Mouse (Mus musculus) gastrocnemius, postnatal 14 days (tissue): Measurements from ENCODE around the gene Kcnd3. TPM values are rescaled to one million over a fixed set of nuclear protein-coding genes. Genes with fewer than 3 reads are reported as not detected.

Experiments
- DNase-seq: peaks from one replicate; pipeline ENCODE4 v3.0.0; 2021; ENCODE audit warnings: mixed read lengths
- intact Hi-C: fragments of 180-260 bp; cut with DNase I; formaldehyde crosslinking; loops from one replicate; pipeline ENCODE4 v1.15.1; 2025; ENCODE audit warnings: low total_unique reads
- total RNA-seq, 2 experiments: library from RNA; stranded (reverse); gene quantifications; 2 replicates each; pipeline ENCODE4 v1.2.3; 2021

Kcnd3 gene
- total RNA-seq, 2 experiments from 2014 or later, result 0.33 to 1.3 TPM

GRCm38 (mm10) chr3:105569310-105569752 lies 117.2 kb downstream of the Kcnd3 start:
- DNase-seq, result no peak
- intact Hi-C loops, result no loop called here

DNA sequence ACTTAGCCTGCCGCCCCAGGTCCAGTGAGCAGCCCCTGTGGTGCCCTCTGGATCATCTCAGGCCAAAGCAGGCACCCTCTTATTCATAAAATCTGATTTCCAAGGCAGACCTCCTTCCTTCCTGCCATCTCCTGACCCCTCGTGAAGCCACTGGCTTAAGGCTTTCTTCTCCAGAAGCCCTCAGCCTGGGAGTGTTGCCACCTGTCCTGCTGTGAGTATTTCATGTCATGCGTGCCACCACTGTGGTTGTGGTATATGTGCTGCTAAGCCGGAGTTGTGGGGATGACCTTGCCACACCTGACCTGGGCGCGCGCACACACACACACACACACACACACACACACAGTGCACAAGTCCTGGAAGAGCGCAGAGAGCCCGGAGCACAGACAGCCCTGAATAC lies 117.8 kb downstream of the Kcnd3 start:
- intact Hi-C loops, result no loop called here
- no peak for DNase-seq

GRCm38 (mm10) chr3:105570818-105571217 lies 118.7 kb downstream of the Kcnd3 start:
- no peak for DNase-seq
- intact Hi-C loops, result no loop called here

GRCm38 (mm10) chr3:105571944-105572343 lies 119.8 kb downstream of the Kcnd3 start:
- intact Hi-C loops, result no loop called here
- DNase-seq, result no peak

- no peak for DNase-seq
- intact Hi-C loops, result no loop called here
Observed at GRCm38 (mm10) chr3:105573156-105573555, 121.0 kb downstream of the Kcnd3 start.

DNA sequence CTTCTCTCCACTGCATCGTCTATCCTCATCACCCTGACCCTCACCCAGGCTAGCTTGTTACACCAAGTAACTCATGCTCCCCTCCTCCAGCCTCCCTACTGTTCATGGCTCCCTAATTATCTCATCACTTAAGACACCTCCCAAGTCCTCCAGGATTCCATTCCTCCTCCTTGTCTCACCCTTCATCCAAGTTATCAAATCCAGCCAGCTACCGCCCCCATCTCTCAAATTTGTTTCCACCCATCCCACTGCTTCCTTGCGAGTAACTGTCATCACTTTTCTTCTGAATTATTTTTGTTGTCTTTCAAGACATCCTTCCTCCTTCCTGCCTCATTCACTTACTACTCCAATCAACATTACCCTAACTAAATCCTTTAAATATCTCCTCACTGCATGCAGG lies 126.2 kb downstream of the Kcnd3 start:
- intact Hi-C loops, result no loop called here
- no peak for DNase-seq

DNA sequence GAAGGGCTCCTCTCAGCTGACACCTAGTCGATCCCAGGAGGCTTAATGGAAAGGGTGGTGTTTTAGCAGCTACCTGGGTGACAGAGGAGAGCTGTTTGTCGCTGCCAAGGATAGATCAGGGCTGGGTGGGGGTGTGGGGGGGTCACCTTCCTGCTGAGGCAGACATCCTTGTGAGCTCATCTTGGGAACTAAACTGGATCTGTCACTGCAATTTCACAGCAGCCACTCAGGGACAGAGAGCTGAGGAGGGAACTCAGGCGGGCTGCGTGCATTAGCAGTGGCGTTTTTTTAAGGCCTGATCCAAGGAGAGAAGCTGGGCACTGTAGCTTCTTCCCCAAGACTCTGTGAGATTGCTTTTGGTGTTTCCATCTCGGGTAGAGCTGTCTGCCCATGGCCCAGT lies 129.0 kb downstream of the Kcnd3 start:
- intact Hi-C loops, result no loop called here
- no peak for DNase-seq

DNA sequence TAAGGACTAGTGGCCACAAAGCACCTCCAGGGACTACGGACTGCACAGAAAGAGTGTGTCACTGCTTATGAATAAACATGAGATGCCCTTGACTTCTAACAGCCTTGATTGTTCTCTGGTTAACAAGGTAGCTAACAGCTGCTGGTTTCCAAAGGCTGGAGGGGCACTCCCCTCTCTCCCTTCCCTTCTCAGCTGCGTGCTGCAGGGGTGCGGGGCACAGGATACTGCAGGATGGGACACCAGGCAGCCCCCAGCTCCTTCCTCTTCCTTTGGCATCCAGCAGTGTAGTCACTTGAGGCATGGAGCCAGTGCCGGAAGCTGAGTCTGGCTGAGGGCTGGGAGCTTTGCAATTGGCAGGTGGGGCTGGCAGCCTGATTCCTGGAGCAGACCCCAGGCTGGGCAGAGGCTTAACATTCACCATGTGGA lies 133.6 kb downstream of the Kcnd3 start:
- DNase-seq, result no peak
- intact Hi-C loops, result no loop called here

GRCm38 (mm10) chr3:105590056-105590672 lies 138.0 kb downstream of the Kcnd3 start:
- no peak for DNase-seq
- intact Hi-C loops, result no loop called here

GRCm38 (mm10) chr3:105591766-105592165 lies 139.6 kb downstream of the Kcnd3 start:
- DNase-seq, result no peak
- intact Hi-C loops, result no loop called here

- intact Hi-C loops, result no loop called here
- no peak for DNase-seq
Observed at GRCm38 (mm10) chr3:105592246-105592645, 140.1 kb downstream of the Kcnd3 start.

DNA sequence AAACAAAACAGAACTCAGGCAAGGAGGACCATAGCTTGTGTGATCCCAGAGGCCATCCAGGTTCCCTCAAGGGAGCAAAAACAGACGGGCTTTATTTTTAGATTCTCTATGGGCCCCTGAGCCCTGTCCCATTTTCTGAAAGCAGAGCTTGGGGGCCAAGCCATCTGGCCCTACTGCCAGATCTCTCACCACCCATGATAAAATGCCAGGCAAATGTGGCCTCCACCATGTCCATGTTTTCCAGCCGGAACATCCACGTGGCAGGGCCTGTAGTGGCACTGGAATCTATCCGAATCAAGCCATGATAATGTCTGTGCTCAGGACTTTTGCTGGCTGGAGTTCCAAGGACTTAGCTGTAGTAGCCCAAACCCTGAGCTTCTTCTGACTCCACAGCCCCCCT lies 148.4 kb downstream of the Kcnd3 start:
- intact Hi-C loops, result no loop called here
- no peak for DNase-seq

- intact Hi-C loops, result no loop called here
- DNase-seq, result no peak
Observed at GRCm38 (mm10) chr3:105602966-105603365, 150.8 kb downstream of the Kcnd3 start.

- no peak for DNase-seq
- intact Hi-C loops, result no loop called here
Observed at GRCm38 (mm10) chr3:105605726-105606125, 153.6 kb downstream of the Kcnd3 start.

GRCm38 (mm10) chr3:105608857-105609256 lies 156.7 kb downstream of the Kcnd3 start:
- DNase-seq, result no peak
- intact Hi-C loops, result no loop called here

DNA sequence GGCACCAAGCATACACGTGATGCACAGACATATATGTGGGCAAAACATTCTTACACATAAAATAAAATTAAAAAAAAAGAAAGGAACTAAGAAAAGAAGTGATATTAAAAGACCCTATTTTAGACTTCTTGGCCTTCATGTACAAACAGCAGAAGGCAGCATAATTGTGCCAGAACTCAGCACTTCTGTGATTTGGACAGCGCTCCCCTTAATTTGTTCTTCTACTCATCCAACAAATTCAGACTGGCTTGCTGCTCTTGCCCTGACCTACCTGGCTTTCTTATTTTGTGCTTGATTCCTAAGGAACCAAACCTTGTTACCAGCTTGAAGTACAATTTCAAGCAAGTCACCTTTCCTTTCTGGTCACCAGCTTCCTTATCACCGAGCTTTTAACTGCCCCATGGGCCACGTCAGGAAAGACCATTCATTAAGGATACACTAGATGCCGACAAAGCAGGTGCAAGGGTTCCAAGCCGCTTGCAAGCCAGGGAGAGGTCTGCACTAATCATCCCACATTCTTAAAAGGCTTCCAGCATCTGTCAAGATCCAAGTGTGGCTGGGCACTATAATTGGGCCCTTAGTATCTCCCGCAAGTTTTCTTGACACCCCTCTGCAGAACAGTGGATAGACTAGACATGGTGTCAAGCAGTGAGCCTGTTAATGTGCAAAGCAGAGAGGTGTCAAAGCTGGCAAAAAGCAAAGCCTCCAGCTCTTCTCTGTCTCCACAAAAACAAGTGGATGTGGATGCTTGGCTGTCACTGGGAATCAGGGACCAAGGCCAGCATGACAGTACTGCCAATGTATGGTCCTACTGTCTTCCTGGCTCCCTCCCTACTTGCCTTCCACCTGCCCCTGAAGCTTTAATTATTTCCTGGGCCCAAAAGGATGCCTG lies 159.6 kb downstream of the Kcnd3 start:
- intact Hi-C loops, result no loop called here
- no peak for DNase-seq

DNA sequence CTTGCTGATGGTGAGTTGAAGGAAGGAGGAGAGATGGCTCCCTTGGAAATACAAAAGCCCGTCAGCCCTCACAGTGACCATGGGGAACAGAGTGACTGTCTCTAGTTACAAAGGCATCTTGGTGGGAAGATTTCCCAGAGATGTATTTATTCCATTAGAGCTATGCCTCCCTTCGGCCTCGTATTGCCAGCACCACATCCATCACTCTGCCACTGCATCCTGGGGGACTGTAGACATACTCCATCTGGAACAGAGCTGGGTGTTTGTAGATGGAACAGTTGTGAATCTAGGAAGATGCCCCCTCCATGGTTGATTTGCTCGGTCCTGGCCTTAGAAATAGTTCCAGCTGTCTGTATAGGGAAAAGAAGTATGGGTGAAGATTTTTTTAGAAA lies 160.3 kb downstream of the Kcnd3 start:
- DNase-seq, result no peak
- intact Hi-C loops, result no loop called here

- no peak for DNase-seq
- intact Hi-C loops, result no loop called here
Observed at GRCm38 (mm10) chr3:105616861-105617743, 165.0 kb downstream of the Kcnd3 start.

DNA sequence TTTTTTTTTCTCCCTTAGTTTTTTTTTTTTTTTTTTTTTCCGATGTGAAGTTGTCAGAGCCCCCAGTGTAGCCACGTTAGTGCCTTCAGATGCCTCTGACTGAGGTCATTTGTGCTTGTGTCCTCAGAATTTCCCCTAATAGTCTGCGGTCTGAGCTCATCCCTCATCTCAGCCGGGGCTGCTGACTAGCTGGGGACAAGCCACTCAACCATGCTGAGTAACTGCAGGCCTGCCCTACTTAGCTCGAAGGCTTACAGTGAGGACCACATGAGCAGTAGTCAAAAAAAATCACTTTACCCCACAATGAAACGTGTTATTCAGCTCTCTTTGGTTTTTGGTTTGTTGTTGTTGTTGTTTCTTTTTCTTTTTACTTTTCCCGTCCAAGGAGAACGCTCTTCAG lies 169.0 kb downstream of the Kcnd3 start:
- intact Hi-C loops, result no loop called here

GRCm38 (mm10) chr3:105623137-105623536 lies 171.0 kb downstream of the Kcnd3 start:
- DNase-seq, result no peak
- intact Hi-C loops, result no loop called here

More for the DNA sequence above, 169.0 kb downstream of the Kcnd3 start:
- no peak for DNase-seq
